In the genomic region with DNA sequence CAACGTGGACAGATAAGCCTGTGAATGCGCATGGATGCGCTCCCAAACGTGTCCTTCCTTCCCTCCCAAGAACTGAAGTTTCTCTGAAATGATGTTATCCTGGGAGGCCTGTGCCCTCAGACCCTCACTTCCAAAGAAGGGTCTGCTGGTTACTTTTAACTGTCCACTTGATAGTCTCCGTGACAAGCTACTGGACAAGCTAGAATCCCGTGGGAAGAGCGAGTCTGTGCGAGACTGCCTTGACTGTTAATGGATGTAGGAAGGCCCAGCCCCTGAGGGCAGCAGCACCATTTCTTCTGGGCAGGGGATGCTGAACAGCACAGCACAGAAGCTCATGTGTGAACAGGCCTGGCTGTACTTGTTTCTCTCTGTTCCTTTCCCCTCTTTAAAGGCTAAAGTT, we compare ENCODE assay signal across 19 mouse cellular contexts.
DNase-seq lines count a peak whose midpoint lies in the region; ATAC-seq lines count a peak whose summit lies in the region.
"Had no signal": no experiment of that assay in that cellular context is flagged by ENCODE, and none has a peak within 500 bp of the region (broad histone marks: within the 10 kb centered on the region; RNA-seq: fewer than 3 reads in every experiment).

No protein-coding gene starts in this region.

- H3K27ac ChIP-seq in heart, embryonic 15.5 days = 0 out of 2 replicates have a peak overlapping the region, but pooled peaks have one; percentile 40
- H3K27ac ChIP-seq in limb, embryonic 15.5 days = peak overlapping the region; percentile 17; the same call in 1 of the 2 replicates
- no peak overlapping the region for H3K27ac ChIP-seq in limb, embryonic 10.5 days
- H3K27ac ChIP-seq in midbrain, embryonic 11.5 days (ENCODE audit: low read depth, low read length) = no peak overlapping the region
- H3K27ac ChIP-seq in midbrain, embryonic 10.5 days (replicated peaks) = no peak overlapping the region
- H3K27ac ChIP-seq: embryonic facial prominence, embryonic 13.5 days; forebrain, embryonic 12.5 days; hindbrain, embryonic 15.5 days had no signal

- no peak overlapping the region for H3K4me2 ChIP-seq in heart, embryonic 15.5 days
- H3K4me2 ChIP-seq in limb, embryonic 15.5 days = no peak overlapping the region
- H3K4me2 ChIP-seq in midbrain, embryonic 11.5 days = no peak overlapping the region
- H3K4me2 ChIP-seq: embryonic facial prominence, embryonic 13.5 days; forebrain, embryonic 12.5 days; heart, embryonic 11.5 days; hindbrain, embryonic 15.5 days had no signal

- no peak for DNase-seq in heart, postnatal 36 days
- DNase-seq in limb, embryonic 10.5 days (ENCODE audit: low spot score) = no peak
- peak; percentile 62 for DNase-seq in midbrain, embryonic 11.5 days (ENCODE audit: low spot score, missing footprints)
- DNase-seq in midbrain, embryonic 10.5 days (ENCODE audit: low spot score) = no peak
- DNase-seq: adrenal gland, postnatal 14 days; cerebellum, adult 18-20 months; cerebellum, adult 9-11 months; cerebellum, postnatal 36 days; gastrocnemius, postnatal 14 days had no signal

- H3K36me3 ChIP-seq in heart, embryonic 15.5 days = peaks cover 65% of the 10 kb centered on the region
- H3K36me3 ChIP-seq in limb, embryonic 15.5 days = peaks cover 20% of the 10 kb centered on the region; the same call in 1 of the 2 replicates
- peaks cover 100% of the 10 kb centered on the region for H3K36me3 ChIP-seq in limb, embryonic 10.5 days
- H3K36me3 ChIP-seq in midbrain, embryonic 11.5 days (ENCODE audit: control insufficient read depth, insufficient read depth, low read length) = peaks cover 6% of the 10 kb centered on the region; the same call in 1 of the 2 replicates
- H3K36me3 ChIP-seq in midbrain, embryonic 10.5 days = peaks cover 67% of the 10 kb centered on the region

- no peaks in the 10 kb centered on the region for H3K27me3 ChIP-seq in heart, embryonic 15.5 days
- H3K27me3 ChIP-seq in limb, embryonic 15.5 days = no peaks in the 10 kb centered on the region
- no peaks in the 10 kb centered on the region for H3K27me3 ChIP-seq in limb, embryonic 10.5 days (ENCODE audit: low read depth, poor library complexity, severe bottlenecking)
- H3K27me3 ChIP-seq in midbrain, embryonic 11.5 days (ENCODE audit: control insufficient read depth, insufficient read depth, low read length) = no peaks in the 10 kb centered on the region
- no peaks in the 10 kb centered on the region for H3K27me3 ChIP-seq in midbrain, embryonic 10.5 days (ENCODE audit: low read depth, poor library complexity, severe bottlenecking)
- H3K27me3 ChIP-seq: CH12.LX; embryonic facial prominence, embryonic 13.5 days; forebrain, embryonic 12.5 days; hindbrain, embryonic 15.5 days; Patski had no signal

- no peak overlapping the region for H3K9ac ChIP-seq in heart, embryonic 15.5 days
- H3K9ac ChIP-seq in limb, embryonic 15.5 days = no peak overlapping the region
- no peak overlapping the region for H3K9ac ChIP-seq in midbrain, embryonic 11.5 days (ENCODE audit: low read length)
- H3K9ac ChIP-seq: embryonic facial prominence, embryonic 13.5 days; forebrain, embryonic 12.5 days; hindbrain, embryonic 15.5 days had no signal

- 78% methylated on average over 8 of the region's 8 CpGs for WGBS in heart, embryonic 15.5 days
- 76% methylated on average over 8 of the region's 8 CpGs for WGBS in limb, embryonic 15.5 days
- WGBS in limb, embryonic 10.5 days = 90% methylated on average over 8 of the region's 8 CpGs
- WGBS in midbrain, embryonic 11.5 days = 90% methylated on average over 8 of the region's 8 CpGs
- WGBS in midbrain, embryonic 10.5 days = 95% methylated on average over 8 of the region's 8 CpGs

- H3K9me3 ChIP-seq in heart, embryonic 15.5 days (replicated peaks) = no peaks in the 10 kb centered on the region
- H3K9me3 ChIP-seq in limb, embryonic 15.5 days = no peaks in the 10 kb centered on the region
- no peaks in the 10 kb centered on the region for H3K9me3 ChIP-seq in limb, embryonic 10.5 days (replicated peaks)
- H3K9me3 ChIP-seq in midbrain, embryonic 11.5 days (ENCODE audit: control insufficient read depth, low read length) = no peaks in the 10 kb centered on the region
- no peaks in the 10 kb centered on the region for H3K9me3 ChIP-seq in midbrain, embryonic 10.5 days (replicated peaks)
- H3K9me3 ChIP-seq: embryonic facial prominence, embryonic 13.5 days; forebrain, embryonic 12.5 days; hindbrain, embryonic 15.5 days had no signal

- H3K4me1 ChIP-seq in heart, embryonic 15.5 days (replicated peaks) = peaks cover 25% of the 10 kb centered on the region
- no peaks in the 10 kb centered on the region for H3K4me1 ChIP-seq in limb, embryonic 15.5 days
- H3K4me1 ChIP-seq in limb, embryonic 10.5 days = peaks cover 8% of the 10 kb centered on the region
- no peaks in the 10 kb centered on the region for H3K4me1 ChIP-seq in midbrain, embryonic 11.5 days (ENCODE audit: control insufficient read depth, insufficient read depth, low read length)
- no peaks in the 10 kb centered on the region for H3K4me1 ChIP-seq in midbrain, embryonic 10.5 days
- H3K4me1 ChIP-seq: embryonic facial prominence, embryonic 13.5 days; forebrain, embryonic 12.5 days; hindbrain, embryonic 15.5 days had no signal

- intact Hi-C loops in heart, postnatal 36 days (cut with DNase I) = no loop called here

- H3K4me3 ChIP-seq in heart, embryonic 15.5 days = no peak overlapping the region
- H3K4me3 ChIP-seq in limb, embryonic 15.5 days = no peak overlapping the region
- no peak overlapping the region for H3K4me3 ChIP-seq in limb, embryonic 10.5 days
- no peak overlapping the region for H3K4me3 ChIP-seq in midbrain, embryonic 11.5 days (ENCODE audit: low read depth, low read length)
- H3K4me3 ChIP-seq in midbrain, embryonic 10.5 days = no peak overlapping the region
- H3K4me3 ChIP-seq: embryonic facial prominence, embryonic 13.5 days; forebrain, embryonic 12.5 days; hindbrain, embryonic 15.5 days had no signal

- ATAC-seq in heart, embryonic 15.5 days (replicated peaks; ENCODE audit: insufficient number of reproducible peaks, insufficient read depth, low FRiP score, low read depth) = no peak
- ATAC-seq in limb, embryonic 15.5 days (ENCODE audit: insufficient number of reproducible peaks, low FRiP score, low TSS enrichment, low read depth) = no peak
- ATAC-seq in midbrain, embryonic 11.5 days (ENCODE audit: low FRiP score) = no peak
- ATAC-seq: activated CD4-positive, CD25-positive, alpha-beta regulatory T cell, adult 4 months; forebrain, embryonic 16.5 days; Patski had no signal

Comparison
In these comparisons a context has a peak if more than half of its experiments do, and no peak if none do; other contexts are left out.
1. H3K27ac ChIP-seq: peak in heart, embryonic 15.5 days (single experiment) and limb, embryonic 15.5 days (single experiment); none in limb, embryonic 10.5 days (single experiment), midbrain, embryonic 11.5 days (single experiment) and midbrain, embryonic 10.5 days (single experiment).